Mouse (Mus musculus): ENCODE results near the gene Ajuba. TPM values are rescaled to one million over a fixed set of nuclear protein-coding genes. Genes with fewer than 3 reads are reported as not detected.
A peak's percentile ranks its signal among the peaks of the same experiment; 100 is the strongest.
"Not testable (repeated sequence)": the region's sequence is repeated elsewhere in the genome, so short reads cannot be mapped to it uniquely, and the experiment has no call there.

The Ajuba gene
- 11.9 and 14.9 TPM in 2 replicates for polyA plus RNA-seq (2015; fragmentation: Nextera tagmentation; extraction: Ambion mirVana)

- DNase-seq (ENCODE audit: low spot score) = peak; percentile 46
Measured at GRCm38 (mm10) chr14:54577089-54577982, at the start of gene Ajuba. TSS of gene Ajuba (minus strand) at chr14:54577558.

- no peak for DNase-seq (ENCODE audit: low spot score)
Measured at GRCm38 (mm10) chr14:54624976-54625375, 47.6 kb upstream of the Ajuba start.

- no peak for DNase-seq (ENCODE audit: low spot score)
Measured at GRCm38 (mm10) chr14:54623334-54623733, 46.0 kb upstream of the Ajuba start.

GRCm38 (mm10) chr14:54621133-54621532 is 43.8 kb upstream of the Ajuba start, which contains the start of gene Psmb11:
TSS of gene Psmb11 (plus strand) at chr14:54621433.
- no peak for DNase-seq (ENCODE audit: low spot score)

GRCm38 (mm10) chr14:54617897-54618365 is 40.6 kb upstream of the Ajuba start, which contains the start of gene Psmb5:
TSS of gene Psmb5 (minus strand) at chr14:54618022.
- peak; percentile 88 for DNase-seq (ENCODE audit: low spot score)

GRCm38 (mm10) chr14:54617152-54617896 is 40.0 kb upstream of the Ajuba start:
- peak; percentile 31 for DNase-seq (ENCODE audit: low spot score)

- no peak for DNase-seq (ENCODE audit: low spot score)
Measured at GRCm38 (mm10) chr14:54616226-54616825, 39.0 kb upstream of the Ajuba start.

GRCm38 (mm10) chr14:54614130-54614529 is 36.8 kb upstream of the Ajuba start:
- not testable (repeated sequence) for DNase-seq (ENCODE audit: low spot score)

GRCm38 (mm10) chr14:54610648-54611047 is 33.3 kb upstream of the Ajuba start:
- DNase-seq (ENCODE audit: low spot score) = no peak

GRCm38 (mm10) chr14:54609962-54610361 is 32.6 kb upstream of the Ajuba start:
- peak; percentile 50 for DNase-seq (ENCODE audit: low spot score)

GRCm38 (mm10) chr14:54609245-54609644 is 31.9 kb upstream of the Ajuba start:
- DNase-seq (ENCODE audit: low spot score) = no peak

GRCm38 (mm10) chr14:54607226-54607625 is 29.9 kb upstream of the Ajuba start:
- DNase-seq (ENCODE audit: low spot score) = no peak

GRCm38 (mm10) chr14:54605752-54606321 is 28.5 kb upstream of the Ajuba start, which contains the start of gene 4931414P19Rik:
TSS of gene 4931414P19Rik (minus strand) at chr14:54605993.
- DNase-seq (ENCODE audit: low spot score) = peak; percentile 82

- no peak for DNase-seq (ENCODE audit: low spot score)
Measured at GRCm38 (mm10) chr14:54603686-54604085, 26.3 kb upstream of the Ajuba start.

- peak; percentile 98 for DNase-seq (ENCODE audit: low spot score)
Measured at GRCm38 (mm10) chr14:54603038-54603654, 25.8 kb upstream of the Ajuba start.

- no peak for DNase-seq (ENCODE audit: low spot score)
Measured at GRCm38 (mm10) chr14:54602613-54603012, 25.3 kb upstream of the Ajuba start.

- DNase-seq (ENCODE audit: low spot score) = no peak
Measured at GRCm38 (mm10) chr14:54601601-54602000, 24.2 kb upstream of the Ajuba start.

GRCm38 (mm10) chr14:54597084-54597483 is 19.7 kb upstream of the Ajuba start:
- peak; percentile 43 for DNase-seq (ENCODE audit: low spot score)

- no peak for DNase-seq (ENCODE audit: low spot score)
Measured at GRCm38 (mm10) chr14:54594631-54595414, 17.5 kb upstream of the Ajuba start.

- no peak for DNase-seq (ENCODE audit: low spot score)
Measured at GRCm38 (mm10) chr14:54594055-54594454, 16.7 kb upstream of the Ajuba start.

Data from thymus, postnatal 0 days (tissue).